Mouse (Mus musculus) mammary gland, adult 2 months (tissue): ENCODE data around the gene Stk32c. TPM values are rescaled to one million over a fixed set of nuclear protein-coding genes. Genes with fewer than 3 reads are reported as not detected.

Experiments
- polyA plus RNA-seq: library from polyadenylated mRNA; depleted of rRNA; stranded (reverse); fragments of >200 nt; gene quantifications from 2 replicates; pipeline ENCODE4 v1.2.3, GENCODE M21; 2012; ENCODE audit warnings: low replicate concordance; rRNA removed

Gene Stk32c
- polyA plus RNA-seq: 3.0 and 5.3 TPM in 2 replicates

GRCm38 (mm10) chr7:139212754-139213745 lies at the start of gene Stk32c, which contains the start of gene Lrrc27:
Gene Stk32c (minus strand): TSS chr7:139213307.
Gene Lrrc27 (plus strand): TSS chr7:139212988.

GRCm38 (mm10) chr7:139247881-139248614 lies 34.9 kb upstream of the Stk32c start, which contains the start of gene Pwwp2b:
Gene Pwwp2b (plus strand): TSS chr7:139248482.

GRCm38 (mm10) chr7:139085629-139086194 lies 127.4 kb downstream of the Stk32c start, which contains the start of gene Dpysl4:
Gene Dpysl4 (plus strand): TSS chr7:139086001.

Other genes starting within 250 kb of the Stk32c start
- gene Dpysl4, start 127.3 kb downstream of the Stk32c start, polyA plus RNA-seq: 0.49 and 0.52 TPM in 2 replicates
- 13.8 and 22.5 TPM in 2 replicates for gene Lrrc27, start 319 bp downstream of the Stk32c start, polyA plus RNA-seq
- 13.8 and 13.9 TPM in 2 replicates for gene Pwwp2b, start 35.2 kb upstream of the Stk32c start, polyA plus RNA-seq
- 23.8 and 25.2 TPM in 2 replicates for gene Inpp5a, start 175.8 kb upstream of the Stk32c start, polyA plus RNA-seq